Mouse (Mus musculus) kidney, adult 2 months (tissue): ENCODE measurements around the gene Rcan2.

Experiments
- CTCF ChIP-seq: fragments of 200-500 bp; conservative IDR thresholded peaks from 2 replicates; pipeline ENCODE4 v1.5.1; 2011; ENCODE audit warnings: low read depth, mild to moderate bottlenecking, control low read depth, low read length, moderate library complexity, mixed read lengths; ENCODE audit not compliant: insufficient read depth, insufficient read length
- POLR2A ChIP-seq: fragments of 200-500 bp; IDR thresholded peaks from one replicate; pipeline ENCODE4 v1.6.1; 2011; ENCODE audit warnings: low read depth, low read length, control low read depth

- TF ChIP-seq POLR2A (no peak), CTCF (no peak)
Measured at GRCm38 (mm10) chr17:44023842-44024241, 222.7 kb downstream of the Rcan2 start.
